Mouse (Mus musculus) megakaryocyte, embryonic 14.5 days (primary cell): Measurements from ENCODE around the gene Gm17324.

Source experiments
- FLI1 ChIP-seq: IDR thresholded peaks from 2 replicates; pipeline ENCODE4 v1.6.1; 2012; ENCODE audit warnings: low read length, inconsistent platforms, mixed read lengths
- GATA1 ChIP-seq: IDR thresholded peaks from 3 replicates; pipeline ENCODE4 v1.6.1; 2012; ENCODE audit warnings: mixed read lengths, low read length, inconsistent platforms, borderline replicate concordance

GRCm38 (mm10) chr9:78477021-78477551, 28.5 kb upstream of the Gm17324 start:
- TF ChIP-seq GATA1 = no peak
- no peak for TF ChIP-seq FLI1
